ENCODE assay signal across 22 mouse cellular contexts in the genomic region with DNA sequence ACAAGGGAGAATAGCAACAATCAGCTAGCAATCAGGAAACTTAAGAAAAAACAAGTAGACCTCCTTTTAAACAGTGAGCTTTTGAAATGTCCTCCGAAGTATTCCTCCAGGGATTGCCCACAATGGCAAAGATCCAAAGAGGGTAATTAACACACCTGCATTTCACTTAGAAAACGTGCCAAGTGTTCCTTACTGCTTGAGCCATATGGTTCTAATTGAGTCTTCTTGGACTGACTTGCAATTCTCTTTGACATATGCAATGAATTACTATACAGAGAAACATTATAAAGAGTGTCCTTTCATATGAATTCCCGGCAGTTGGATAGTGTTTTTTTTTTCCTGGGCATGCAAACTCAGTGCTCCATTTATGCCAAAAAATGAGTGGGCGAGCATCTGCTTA.
A peak's percentile ranks its signal among the peaks of the same experiment; 100 is the strongest.
DNase-seq lines count a peak whose midpoint lies in the region; ATAC-seq and TF ChIP-seq lines count a peak whose summit lies in the region.
"Had no signal": no experiment of that assay in that cellular context is flagged by ENCODE, and none has a peak within 500 bp of the region (broad histone marks: within the 10 kb centered on the region; RNA-seq: fewer than 3 reads in every experiment).

No protein-coding gene starts in this region.

- no peak for TF ChIP-seq POLR2A in heart, adult 2 months (IDR thresholded peaks at IDR 0.05; ENCODE audit: insufficient read depth, low read depth, low read length)

- H3K36me3 ChIP-seq in limb, embryonic 11.5 days (ENCODE audit: control insufficient read depth, insufficient read depth, low read length) = no peaks in the 10 kb centered on the region
- no peaks in the 10 kb centered on the region for H3K36me3 ChIP-seq in limb, embryonic 10.5 days
- no peaks in the 10 kb centered on the region for H3K36me3 ChIP-seq in embryonic facial prominence, embryonic 13.5 days
- no peaks in the 10 kb centered on the region for H3K36me3 ChIP-seq in limb, embryonic 13.5 days
- H3K36me3 ChIP-seq in heart, adult 2 months (ENCODE audit: control insufficient read depth, insufficient read depth, low read length) = no peaks in the 10 kb centered on the region
- H3K36me3 ChIP-seq: heart, embryonic 15.5 days; lung, embryonic 15.5 days; midbrain, embryonic 10.5 days; neural tube, embryonic 13.5 days had no signal

- H3K79me2 ChIP-seq in heart, adult 2 months (replicated peaks; ENCODE audit: control insufficient read depth, insufficient read depth, low read length) = no peaks in the 10 kb centered on the region

- H3K9me3 ChIP-seq in limb, embryonic 11.5 days (ENCODE audit: control insufficient read depth, low read length) = no peaks in the 10 kb centered on the region
- no peaks in the 10 kb centered on the region for H3K9me3 ChIP-seq in limb, embryonic 10.5 days (replicated peaks)
- H3K9me3 ChIP-seq in embryonic facial prominence, embryonic 13.5 days = no peaks in the 10 kb centered on the region
- no peaks in the 10 kb centered on the region for H3K9me3 ChIP-seq in limb, embryonic 13.5 days
- H3K9me3 ChIP-seq: forebrain, embryonic 13.5 days; heart, embryonic 15.5 days; lung, embryonic 15.5 days; midbrain, embryonic 10.5 days; neural tube, embryonic 13.5 days had no signal

- peak; percentile 27 for DNase-seq in embryo, embryonic 10.5 days (ENCODE audit: low spot score)
- no peak for DNase-seq in embryo, embryonic 9.5 days (ENCODE audit: extremely low spot score)
- no peak for DNase-seq in limb, embryonic 11.5 days (ENCODE audit: low spot score)
- no peak for DNase-seq in limb, embryonic 10.5 days (ENCODE audit: low spot score)
- no peak for DNase-seq in heart, adult 2 months
- DNase-seq in kidney, postnatal 36 days = no peak
- DNase-seq: cerebellum, adult 9-11 months; gastrocnemius, postnatal 14 days; heart, adult 18-20 months; kidney, adult 8-10 months; right cerebral cortex, adult 18-20 months; thymus, postnatal 14 days had no signal

- no peak overlapping the region for H3K9ac ChIP-seq in limb, embryonic 11.5 days (ENCODE audit: low read length)
- H3K9ac ChIP-seq in embryonic facial prominence, embryonic 13.5 days = no peak overlapping the region
- H3K9ac ChIP-seq in limb, embryonic 13.5 days = no peak overlapping the region
- H3K9ac ChIP-seq in heart, adult 2 months (ENCODE audit: low read depth, low read length) = no peak overlapping the region
- H3K9ac ChIP-seq: forebrain, embryonic 13.5 days; heart, embryonic 15.5 days; liver, embryonic 14.5 days; lung, embryonic 15.5 days; neural tube, embryonic 13.5 days had no signal

- H3K4me2 ChIP-seq in limb, embryonic 11.5 days (ENCODE audit: low read depth, severe bottlenecking) = no peak overlapping the region
- 0 out of 2 replicates have a peak overlapping the region, but pooled peaks have one; percentile 22 for H3K4me2 ChIP-seq in embryonic facial prominence, embryonic 13.5 days
- no peak overlapping the region for H3K4me2 ChIP-seq in limb, embryonic 13.5 days (replicated peaks)
- H3K4me2 ChIP-seq: forebrain, embryonic 13.5 days; heart, embryonic 15.5 days; lung, embryonic 15.5 days; neural tube, embryonic 13.5 days had no signal

- no peak overlapping the region for H3K27ac ChIP-seq in limb, embryonic 11.5 days (replicated peaks; ENCODE audit: low read depth, low read length)
- no peak overlapping the region for H3K27ac ChIP-seq in limb, embryonic 10.5 days
- 0 out of 2 replicates have a peak overlapping the region, but pooled peaks have one; percentile 66 for H3K27ac ChIP-seq in embryonic facial prominence, embryonic 13.5 days
- no peak overlapping the region for H3K27ac ChIP-seq in limb, embryonic 13.5 days
- no peak overlapping the region for H3K27ac ChIP-seq in heart, adult 2 months
- H3K27ac ChIP-seq: forebrain, embryonic 13.5 days; heart, embryonic 15.5 days; liver, embryonic 14.5 days; lung, embryonic 15.5 days; macrophage; midbrain, embryonic 10.5 days; neural tube, embryonic 13.5 days had no signal

- H3K4me3 ChIP-seq in limb, embryonic 11.5 days (ENCODE audit: low read depth, low read length) = no peak overlapping the region
- no peak overlapping the region for H3K4me3 ChIP-seq in limb, embryonic 10.5 days
- no peak overlapping the region for H3K4me3 ChIP-seq in embryonic facial prominence, embryonic 13.5 days
- H3K4me3 ChIP-seq in limb, embryonic 13.5 days = no peak overlapping the region
- H3K4me3 ChIP-seq in heart, adult 2 months = no peak overlapping the region
- H3K4me3 ChIP-seq: forebrain, embryonic 13.5 days; heart, embryonic 15.5 days; lung, embryonic 15.5 days; midbrain, embryonic 10.5 days; neural tube, embryonic 13.5 days had no signal

- no peak for TF ChIP-seq EP300 in heart, adult 2 months (IDR thresholded peaks at IDR 0.05; ENCODE audit: insufficient read depth, low read depth, low read length)

- no peak for TF ChIP-seq CTCF in heart, adult 2 months (IDR thresholded peaks at IDR 0.05)

- H3K4me1 ChIP-seq in limb, embryonic 11.5 days (ENCODE audit: control insufficient read depth, insufficient read depth, low read length) = no peaks in the 10 kb centered on the region
- H3K4me1 ChIP-seq in limb, embryonic 10.5 days = peaks cover 18% of the 10 kb centered on the region; the same call in 1 of the 2 replicates
- H3K4me1 ChIP-seq in embryonic facial prominence, embryonic 13.5 days = 0 out of 2 replicates have a peak, but pooled peaks cover 2% of the 10 kb centered on the region
- H3K4me1 ChIP-seq in limb, embryonic 13.5 days = no peaks in the 10 kb centered on the region
- no peaks in the 10 kb centered on the region for H3K4me1 ChIP-seq in heart, adult 2 months (ENCODE audit: control insufficient read depth, insufficient read depth, low read length)
- H3K4me1 ChIP-seq: forebrain, embryonic 13.5 days; heart, embryonic 15.5 days; lung, embryonic 15.5 days; neural tube, embryonic 13.5 days had no signal

- H3K27me3 ChIP-seq in limb, embryonic 11.5 days (ENCODE audit: control insufficient read depth, insufficient read depth, low read length) = no peaks in the 10 kb centered on the region
- peaks cover 26% of the 10 kb centered on the region; the same call in 1 of the 2 replicates for H3K27me3 ChIP-seq in limb, embryonic 10.5 days (ENCODE audit: low read depth, poor library complexity, severe bottlenecking)
- H3K27me3 ChIP-seq in embryonic facial prominence, embryonic 13.5 days = no peaks in the 10 kb centered on the region
- H3K27me3 ChIP-seq in limb, embryonic 13.5 days = no peaks in the 10 kb centered on the region
- no peaks in the 10 kb centered on the region for H3K27me3 ChIP-seq in heart, adult 2 months (ENCODE audit: control insufficient read depth, insufficient read depth, low read length)
- H3K27me3 ChIP-seq: CH12.LX; forebrain, embryonic 13.5 days; heart, embryonic 15.5 days; lung, embryonic 15.5 days; neural tube, embryonic 13.5 days had no signal

- intact Hi-C loops in heart, adult 2 months (cut with DNase I) = no loop called here

- ATAC-seq in limb, embryonic 11.5 days (ENCODE audit: insufficient number of reproducible peaks, low FRiP score, low TSS enrichment, low read depth) = peak; percentile 26; the same call in 1 of the 2 replicates
- ATAC-seq in embryonic facial prominence, embryonic 13.5 days (ENCODE audit: insufficient number of reproducible peaks, insufficient read depth, low FRiP score, low TSS enrichment, low read depth) = peak; percentile 48; the same call in 1 of the 2 replicates
- peak; percentile 75 for ATAC-seq in limb, embryonic 13.5 days (ENCODE audit: low FRiP score, low read depth)
- ATAC-seq: forebrain, embryonic 13.5 days had no signal

- 29% methylated on average over 4 of the region's 4 CpGs for WGBS in limb, embryonic 11.5 days
- 27% methylated on average over 4 of the region's 4 CpGs for WGBS in limb, embryonic 10.5 days
- 27% methylated on average over 4 of the region's 4 CpGs for WGBS in embryonic facial prominence, embryonic 13.5 days
- WGBS in limb, embryonic 13.5 days = 20% methylated on average over 4 of the region's 4 CpGs
- WGBS in heart, adult 2 months = 54% methylated on average over 4 of the region's 4 CpGs
